Mouse (Mus musculus) kidney, embryonic 16.5 days (tissue): Measurements from ENCODE around the gene Hsd17b6. TPM values are rescaled to one million over a fixed set of nuclear protein-coding genes. Genes with fewer than 3 reads are reported as not detected.

Experiments used
- ATAC-seq: fragments of 200-750 bp; cut with Nextera tagmentation; 2 replicates; pipeline ENCODE4 v1.8.0; 2017; ENCODE audit warnings: moderate TSS enrichment; ENCODE audit not compliant: low FRiP score, low TSS enrichment
- H3K27ac ChIP-seq: fragments of 300-500 bp; sonication (generic); 2 replicates; pipeline ENCODE4 v1.5.1; 2014; ENCODE audit warnings: low read length
- H3K27me3 ChIP-seq: fragments of 300-500 bp; sonication (generic); 2 replicates; pipeline ENCODE4 v1.6.1; 2014; ENCODE audit warnings: low read length, control low read depth, mixed read lengths; ENCODE audit not compliant: insufficient read depth
- H3K36me3 ChIP-seq: fragments of 300-500 bp; sonication (generic); 2 replicates; pipeline ENCODE4 v1.6.1; 2014; ENCODE audit warnings: low read length, control low read depth, mixed read lengths; ENCODE audit not compliant: insufficient read depth
- H3K4me1 ChIP-seq: fragments of 300-500 bp; sonication (generic); 2 replicates; pipeline ENCODE4 v1.6.1; 2014; ENCODE audit warnings: low read length, control low read depth, mixed read lengths; ENCODE audit not compliant: insufficient read depth
- H3K4me2 ChIP-seq: fragments of 300-500 bp; sonication (generic); replicated peaks from 2 replicates; pipeline ENCODE4 v1.6.1; 2014; ENCODE audit warnings: low read depth, low read length
- H3K4me3 ChIP-seq: fragments of 300-500 bp; sonication (generic); 2 replicates; pipeline ENCODE4 v1.5.1; 2014; ENCODE audit warnings: mild to moderate bottlenecking, low read length
- H3K9ac ChIP-seq: fragments of 300-500 bp; sonication (generic); replicated peaks from 2 replicates; pipeline ENCODE4 v1.6.1; 2014; ENCODE audit warnings: low read length
- H3K9me3 ChIP-seq: fragments of 300-500 bp; sonication (generic); 2 replicates; pipeline ENCODE4 v1.6.1; 2016; ENCODE audit warnings: low read length, control low read depth
- WGBS: fragments of 180-500 bp; shearing (Covaris S2); extraction: QIAGEN DNeasy Blood & Tissue Kit; methylation state at CpG from one replicate; pipeline ENCODE4 v1.1.7; 2014; 5-methylcytosine and 5-hydroxymethylcytosine counted together
- polyA plus RNA-seq: library from polyadenylated mRNA; unstranded; fragments of >200 nt; fragmentation: Nextera tagmentation; extraction: Ambion mirVana; gene quantifications from 2 replicates; pipeline ENCODE4 v1.2.1, GENCODE M21; 2015

Hsd17b6 gene
- polyA plus RNA-seq, 1 experiment from 2014 or later = not detected

DNA sequence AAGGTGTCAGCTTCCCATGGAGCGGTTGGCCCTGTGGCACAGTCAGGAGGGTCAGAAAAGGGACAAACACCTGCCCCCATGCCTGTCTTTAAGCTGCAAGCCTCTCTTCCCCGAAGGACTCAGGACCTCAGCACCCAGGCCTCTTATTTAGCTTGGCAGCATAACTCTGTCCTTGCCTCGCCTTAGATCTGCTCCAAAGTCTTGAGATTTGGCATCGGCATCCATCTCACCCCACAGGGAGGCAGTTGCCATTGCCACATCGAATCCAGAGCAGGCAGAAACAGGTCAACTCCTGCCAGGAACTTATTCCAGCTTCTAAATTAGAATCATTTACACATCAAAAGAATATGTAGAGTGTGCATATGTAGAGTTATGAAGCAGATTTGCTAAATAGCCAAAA lies 22.8 kb downstream of the Hsd17b6 start:
- Histone ChIP-seq H3K9ac (no peak overlapping the region), H3K27ac (no peak overlapping the region), H3K9me3 (no peaks in the 10 kb centered on the region), H3K4me3 (no peak overlapping the region), H3K36me3 (no peaks in the 10 kb centered on the region), H3K4me1 (no peaks in the 10 kb centered on the region), H3K27me3 (no peaks in the 10 kb centered on the region; the same call in 1 of the 2 replicates), H3K4me2 (no peak overlapping the region)
- ATAC-seq = no peak
- 84% methylated on average over 5 of the region's 5 CpGs for WGBS

DNA sequence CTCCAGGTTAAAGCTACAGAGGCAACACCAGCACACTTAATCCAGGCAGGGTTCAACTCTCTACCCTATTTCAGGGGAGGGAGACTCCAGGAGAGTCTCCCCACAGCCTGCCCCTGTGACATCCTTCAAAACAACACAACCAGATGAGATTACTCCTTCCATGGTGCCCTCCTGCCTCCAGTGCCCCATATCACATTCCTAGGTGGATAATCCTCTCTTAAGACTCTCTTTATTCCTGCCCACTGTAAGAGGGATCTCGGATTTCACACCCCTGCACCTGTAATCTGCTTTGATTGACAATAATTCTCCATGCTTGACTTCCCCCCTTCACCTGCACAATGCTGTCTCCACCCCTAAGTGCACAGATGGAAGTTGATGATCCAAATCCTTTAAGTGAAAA lies 31.9 kb downstream of the Hsd17b6 start:
- no peak overlapping the region for H3K27ac ChIP-seq
- WGBS = 20% methylated on average over 1 of the region's 1 CpGs
- H3K9ac ChIP-seq = no peak overlapping the region
- H3K27me3 ChIP-seq = no peaks in the 10 kb centered on the region
- H3K4me1 ChIP-seq = no peaks in the 10 kb centered on the region
- no peak overlapping the region for H3K4me3 ChIP-seq
- H3K36me3 ChIP-seq = no peaks in the 10 kb centered on the region
- ATAC-seq = no peak
- H3K4me2 ChIP-seq = no peak overlapping the region
- no peaks in the 10 kb centered on the region for H3K9me3 ChIP-seq

DNA sequence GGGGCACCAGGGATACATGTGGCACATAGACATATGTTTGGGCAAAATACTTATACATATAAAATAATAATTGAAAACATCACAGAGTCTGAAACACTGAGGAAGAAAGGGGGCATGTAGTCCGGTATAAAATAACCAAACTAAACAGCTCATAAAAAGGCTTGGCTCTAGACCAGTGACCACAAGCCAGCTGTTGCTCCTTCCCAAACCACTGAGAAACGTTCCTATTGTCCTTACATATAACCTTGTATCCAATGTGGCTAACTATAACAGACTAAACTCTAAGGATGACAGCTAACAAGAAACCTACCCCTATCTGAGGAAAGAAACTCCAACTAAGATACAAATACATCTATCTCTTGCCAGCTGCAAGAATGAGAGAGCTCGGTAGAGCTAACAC lies 33.3 kb downstream of the Hsd17b6 start:
- Histone ChIP-seq H3K36me3 (no peaks in the 10 kb centered on the region), H3K4me1 (0 out of 2 replicates have a peak, but pooled peaks cover 2% of the 10 kb centered on the region), H3K27me3 (no peaks in the 10 kb centered on the region), H3K27ac (no peak overlapping the region), H3K9ac (no peak overlapping the region), H3K9me3 (no peaks in the 10 kb centered on the region), H3K4me3 (no peak overlapping the region), H3K4me2 (no peak overlapping the region)
- no peak for ATAC-seq
- 72% methylated on average over 3 of the region's 3 CpGs for WGBS

DNA sequence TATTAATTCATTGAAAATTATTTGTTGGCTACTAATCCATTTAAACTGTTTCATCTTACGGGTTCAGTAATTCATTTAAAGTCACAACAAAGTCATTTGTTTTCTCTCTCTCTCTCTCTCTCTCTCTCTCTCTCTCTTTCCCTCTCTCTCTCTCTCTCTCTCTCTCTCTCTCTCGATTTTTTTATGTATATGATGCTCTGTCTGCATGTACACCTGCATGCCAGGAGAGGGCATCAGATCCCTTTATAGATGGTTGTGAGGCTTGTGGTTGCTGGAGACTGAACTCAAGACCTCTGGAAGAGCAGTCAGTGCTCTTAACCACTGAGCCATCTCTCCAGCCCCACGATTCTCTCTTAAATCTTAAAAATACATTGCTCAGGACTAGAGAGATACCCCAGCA lies 36.3 kb downstream of the Hsd17b6 start:
- Histone ChIP-seq H3K4me3 (no peak overlapping the region), H3K27me3 (no peaks in the 10 kb centered on the region), H3K9me3 (no peaks in the 10 kb centered on the region), H3K4me2 (no peak overlapping the region), H3K36me3 (no peaks in the 10 kb centered on the region), H3K9ac (no peak overlapping the region), H3K4me1 (0 out of 2 replicates have a peak, but pooled peaks cover 2% of the 10 kb centered on the region), H3K27ac (no peak overlapping the region)
- WGBS = 70% methylated on average over 3 of the region's 3 CpGs
- ATAC-seq = no peak

- H3K36me3 ChIP-seq = no peaks in the 10 kb centered on the region
- no peaks in the 10 kb centered on the region for H3K9me3 ChIP-seq
- H3K9ac ChIP-seq = no peak overlapping the region
- no peaks in the 10 kb centered on the region for H3K27me3 ChIP-seq
- H3K4me2 ChIP-seq = no peak overlapping the region
- 0 out of 2 replicates have a peak, but pooled peaks cover 2% of the 10 kb centered on the region for H3K4me1 ChIP-seq
- no peak for ATAC-seq
- no peak overlapping the region for H3K4me3 ChIP-seq
- H3K27ac ChIP-seq = no peak overlapping the region
- whole genome bisulfite sequencing = 39% methylated on average over 3 of the region's 3 CpGs
Measured at GRCm38 (mm10) chr10:127970359-127970831, 37.0 kb downstream of the Hsd17b6 start.

DNA sequence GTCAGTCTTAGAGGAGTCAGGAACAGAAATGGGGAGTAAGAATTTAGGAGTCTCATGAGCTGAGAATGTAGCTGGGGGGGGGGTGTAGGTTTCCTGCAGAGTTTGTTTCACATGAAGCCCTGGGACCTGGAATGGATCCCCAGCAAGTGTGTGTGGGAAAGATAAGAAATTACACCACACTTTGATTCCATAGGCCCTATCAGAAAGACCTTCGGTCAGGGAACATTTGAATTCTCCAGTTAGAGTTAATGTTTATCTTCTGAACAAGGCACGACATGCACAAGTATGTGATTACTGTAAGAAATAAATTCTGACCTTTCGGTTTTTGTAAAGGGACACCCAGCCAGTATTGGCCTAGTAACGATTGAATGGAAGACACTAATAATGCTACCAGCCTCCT lies 37.6 kb downstream of the Hsd17b6 start:
- ATAC-seq = no peak
- H3K4me1 ChIP-seq = 0 out of 2 replicates have a peak, but pooled peaks cover 2% of the 10 kb centered on the region
- H3K27me3 ChIP-seq = no peaks in the 10 kb centered on the region
- no peaks in the 10 kb centered on the region for H3K9me3 ChIP-seq
- 37% methylated on average over 4 of the region's 4 CpGs for WGBS
- no peak overlapping the region for H3K4me2 ChIP-seq
- H3K9ac ChIP-seq = no peak overlapping the region
- H3K27ac ChIP-seq = no peak overlapping the region
- H3K36me3 ChIP-seq = no peaks in the 10 kb centered on the region
- H3K4me3 ChIP-seq = no peak overlapping the region

DNA sequence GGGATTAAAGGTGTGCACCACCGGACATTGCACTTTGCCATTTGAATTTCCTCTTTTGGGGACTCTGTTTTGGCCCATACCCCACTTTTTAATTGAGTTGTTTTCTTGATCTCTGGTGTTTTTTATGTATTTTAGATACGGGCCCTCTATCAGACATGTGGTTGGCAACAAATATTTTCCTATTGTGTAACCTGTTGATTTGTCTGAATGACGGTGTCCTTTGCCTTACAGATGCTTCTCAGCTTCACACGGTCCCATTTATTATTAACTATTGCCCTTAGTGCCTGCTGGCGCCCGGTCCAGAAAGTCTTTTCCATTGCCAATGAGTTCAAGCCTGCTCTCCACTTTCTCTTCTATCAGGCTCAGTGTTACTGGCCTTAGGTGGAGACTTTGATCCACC lies 40.9 kb downstream of the Hsd17b6 start:
- H3K4me2 ChIP-seq = no peak overlapping the region
- ATAC-seq = no peak
- 0 out of 2 replicates have a peak, but pooled peaks cover 2% of the 10 kb centered on the region for H3K4me1 ChIP-seq
- H3K36me3 ChIP-seq = no peaks in the 10 kb centered on the region
- H3K9ac ChIP-seq = no peak overlapping the region
- 0 out of 2 replicates have a peak, but pooled peaks cover under 1% of the 10 kb centered on the region for H3K9me3 ChIP-seq
- H3K27ac ChIP-seq = no peak overlapping the region
- WGBS = 86% methylated on average over 6 of the region's 6 CpGs
- H3K27me3 ChIP-seq = no peaks in the 10 kb centered on the region
- H3K4me3 ChIP-seq = no peak overlapping the region

DNA sequence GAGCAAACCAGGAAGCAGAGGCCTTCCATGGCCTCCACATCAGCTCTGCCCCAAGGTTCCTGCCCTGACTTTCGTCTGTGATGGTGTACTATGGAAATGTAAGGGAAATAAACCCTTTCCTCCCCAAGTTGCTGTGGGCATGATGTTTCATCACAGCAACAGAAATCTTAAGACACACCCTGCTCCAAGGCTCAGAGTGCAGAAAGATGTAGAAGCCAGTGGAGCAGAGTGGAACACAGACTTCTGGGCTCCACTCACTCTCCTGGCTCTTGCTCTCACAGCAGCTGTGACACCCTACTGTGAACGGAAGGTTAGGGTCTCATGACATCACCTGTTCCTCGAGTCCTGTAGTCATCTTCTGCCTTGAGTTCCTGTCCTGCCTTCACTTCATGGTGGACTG lies 43.4 kb downstream of the Hsd17b6 start:
- Histone ChIP-seq H3K27me3 (no peaks in the 10 kb centered on the region), H3K4me2 (no peak overlapping the region), H3K4me3 (no peak overlapping the region), H3K9me3 (0 out of 2 replicates have a peak, but pooled peaks cover 3% of the 10 kb centered on the region), H3K27ac (no peak overlapping the region), H3K4me1 (no peaks in the 10 kb centered on the region), H3K36me3 (no peaks in the 10 kb centered on the region), H3K9ac (no peak overlapping the region)
- 55% methylated on average over 3 of the region's 3 CpGs for WGBS
- ATAC-seq = no peak

- no peak overlapping the region for H3K27ac ChIP-seq
- no peak overlapping the region for H3K9ac ChIP-seq
- 0 out of 2 replicates have a peak, but pooled peaks cover 3% of the 10 kb centered on the region for H3K9me3 ChIP-seq
- no peaks in the 10 kb centered on the region for H3K27me3 ChIP-seq
- H3K4me1 ChIP-seq = no peaks in the 10 kb centered on the region
- 63% methylated on average over 3 of the region's 3 CpGs for WGBS
- no peak for ATAC-seq
- no peak overlapping the region for H3K4me3 ChIP-seq
- H3K4me2 ChIP-seq = no peak overlapping the region
- H3K36me3 ChIP-seq = no peaks in the 10 kb centered on the region
Measured at GRCm38 (mm10) chr10:127962451-127962850, 45.0 kb downstream of the Hsd17b6 start.

- Histone ChIP-seq H3K4me1 (no peaks in the 10 kb centered on the region), H3K9ac (no peak overlapping the region), H3K4me2 (no peak overlapping the region), H3K27me3 (no peaks in the 10 kb centered on the region), H3K9me3 (0 out of 2 replicates have a peak, but pooled peaks cover 3% of the 10 kb centered on the region), H3K4me3 (no peak overlapping the region), H3K27ac (no peak overlapping the region), H3K36me3 (no peaks in the 10 kb centered on the region)
- WGBS = 92% methylated on average over 7 of the region's 7 CpGs
- ATAC-seq = no peak
Measured at GRCm38 (mm10) chr10:127959161-127959679, 48.2 kb downstream of the Hsd17b6 start.
